ENCODE assay signal across 7 mouse cellular contexts in the genomic region with DNA sequence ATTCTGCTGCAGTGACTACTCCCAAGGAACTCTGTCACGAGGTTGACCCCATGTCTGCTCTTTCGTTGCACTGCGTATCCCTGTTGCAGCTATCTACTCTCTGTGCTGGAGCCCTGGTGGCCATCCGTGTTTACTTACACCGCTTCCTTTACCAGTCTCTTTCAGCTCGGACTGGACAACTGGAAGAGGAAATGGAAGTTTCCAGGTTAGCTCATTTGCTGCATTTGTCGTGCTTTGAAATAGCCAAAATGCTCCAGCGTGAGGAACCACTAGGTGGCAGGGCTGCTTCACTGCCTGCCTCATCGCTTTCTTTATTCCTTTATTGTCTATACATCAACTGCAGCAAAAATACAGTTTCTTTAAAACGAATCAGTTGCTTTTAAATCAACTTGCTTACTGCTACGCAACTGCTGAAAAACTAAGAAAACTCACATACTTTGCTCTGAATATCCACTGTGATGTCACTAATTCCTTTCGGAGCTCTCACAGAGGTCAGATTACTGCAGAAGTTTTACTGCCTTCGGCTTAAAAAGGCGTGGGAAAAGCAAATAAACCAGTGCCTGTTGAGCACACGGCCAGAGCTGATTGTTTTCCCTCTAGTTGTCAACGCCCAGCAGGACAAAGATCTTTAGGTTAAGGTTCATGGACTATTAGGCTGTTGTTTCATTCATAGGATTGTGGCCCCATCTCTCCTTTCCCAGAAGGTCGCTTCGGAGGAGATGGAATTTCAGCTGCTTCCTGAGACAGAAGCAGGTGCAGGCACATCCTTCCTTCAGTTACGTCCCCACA. TPM values are rescaled to one million over a fixed set of nuclear protein-coding genes. Genes with fewer than 3 reads are reported as not detected.
DNase-seq lines count a peak whose midpoint lies in the region; ATAC-seq lines count a peak whose summit lies in the region.

No protein-coding gene starts in this region.

- peak; percentile 77 for ATAC-seq in megakaryocyte progenitor cell, adult 5-6 weeks (replicated peaks; ENCODE audit: poor library complexity)

- DNase-seq in adipocyte (ENCODE audit: low spot score): peak; percentile 89
- DNase-seq in embryo, embryonic 10 days (ENCODE audit: low spot score): peak; percentile 81
- DNase-seq in gastrocnemius, postnatal 14 days: peak; percentile 45
- DNase-seq in induced T-regulatory cell, adult 2 months (ENCODE audit: low read depth): peak; percentile 81
- peak; percentile 57 to 60 for DNase-seq in left cerebral cortex, postnatal 10 days (ENCODE audit: extremely low spot score in 1 of 2, low spot score in 2 of 2)
- peak; percentile 64 for DNase-seq in right cerebral cortex, postnatal 25 days

- intact Hi-C loops in gastrocnemius, postnatal 14 days (cut with DNase I; ENCODE audit: low total_unique reads): loop anchor here (10.0 kb wide), 1 partner anchor 267 kb away; a partner anchor contains a TSS
- intact Hi-C loops in left cerebral cortex, postnatal 10 days (cut with DNase I): no loop called here

RNA-seq across cellular contexts. Expression of a gene that starts 7.9 kb away (rescaled TPM):
- total RNA-seq in gastrocnemius, postnatal 14 days (2021): 10 to 100 TPM; 15.3 TPM
- 10 to 100 TPM; 30.8 to 31.7 TPM for total RNA-seq in left cerebral cortex, postnatal 10 days (2021)
- 87.0 and 96.9 TPM in 2 replicates for total RNA-seq in megakaryocyte progenitor cell, adult 5-6 weeks (2015)
- total RNA-seq in megakaryocyte progenitor cell, adult 5-6 weeks (2017): 65.8 and 79.9 TPM in 2 replicates

RNA-seq across cellular contexts. Expression of a gene that starts 39.0 kb away (rescaled TPM):
- total RNA-seq in gastrocnemius, postnatal 14 days (2021): 10 to 100 TPM; 36.4 to 41.2 TPM
- total RNA-seq in left cerebral cortex, postnatal 10 days (2021): 100 to 1,000 TPM; 133 to 135 TPM
- total RNA-seq in megakaryocyte progenitor cell, adult 5-6 weeks (2015): 99.9 and 127 TPM in 2 replicates
- 48.3 and 73.6 TPM in 2 replicates for total RNA-seq in megakaryocyte progenitor cell, adult 5-6 weeks (2017)

Comparison
In these comparisons a context has a peak if more than half of its experiments do, and no peak if none do; other contexts are left out.
1. Peak in every context shown above with its lines: DNase-seq and ATAC-seq.